Mouse (Mus musculus): ENCODE data around the gene Adamts6. TPM values are rescaled to one million over a fixed set of nuclear protein-coding genes. Genes with fewer than 3 reads are reported as not detected.

Adamts6 gene
- total and polyA plus RNA-seq, 3 experiments = 0.03 to 0.08 TPM; not detected in 1

DNA sequence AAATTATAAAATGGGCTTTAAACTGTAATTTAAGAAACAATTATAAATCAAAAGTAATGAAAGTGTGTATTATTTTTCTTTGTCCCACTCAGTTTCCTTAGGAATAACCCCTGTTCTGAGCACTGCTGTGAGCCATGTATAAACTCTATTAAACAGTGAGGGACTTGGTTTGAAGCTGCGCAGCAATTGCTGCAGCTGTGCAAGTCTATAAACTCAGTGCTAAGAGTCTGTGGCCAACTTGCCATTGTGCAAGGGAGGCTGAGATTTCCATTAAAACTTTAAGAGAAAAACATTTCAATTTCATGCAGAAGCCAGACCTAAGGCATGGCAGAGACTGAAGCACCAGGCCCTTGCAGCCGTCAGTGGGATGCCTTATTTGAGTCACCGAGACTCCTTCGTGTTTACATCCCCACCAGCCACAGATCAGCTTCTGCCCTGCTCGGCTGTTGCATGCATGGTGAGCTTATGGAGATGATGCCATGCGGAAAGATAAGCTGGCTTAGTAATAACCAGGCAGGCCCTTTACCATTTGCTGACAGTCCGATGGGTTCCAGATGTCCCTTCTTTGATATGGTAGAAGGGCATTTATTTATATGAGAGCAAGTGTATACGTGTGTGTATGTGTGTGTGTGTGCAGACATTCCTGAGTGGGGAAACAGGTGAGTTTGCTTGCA, 206.7 kb downstream of the Adamts6 start:
- H3K27me3 ChIP-seq (ENCODE audit: control insufficient read depth in 1 of 2, insufficient read depth in 2 of 2, low read length in 2 of 2) = peaks cover 0 to 1% of the 10 kb centered on the region in 2 experiments; a peak in 2 of 4 replicates
- H3K27ac ChIP-seq (ENCODE audit: control insufficient read depth, low read depth, low read length) = no peak overlapping the region
- H3K79me2 ChIP-seq (ENCODE audit: control insufficient read depth, insufficient read depth, low read length, poor library complexity) = no peaks in the 10 kb centered on the region
- H3K4me3 ChIP-seq (ENCODE audit: control insufficient read depth in 1 of 2, insufficient read depth in 1 of 2, low read depth in 2 of 2, low read length in 2 of 2) = no peak overlapping the region
- no peak for DNase-seq (ENCODE audit: low read depth, low spot score)
- no peaks in the 10 kb centered on the region for H3K4me1 ChIP-seq (ENCODE audit: control insufficient read depth in 1 of 2, insufficient read depth in 2 of 2, low read length in 2 of 2)
- TF ChIP-seq MAZ (IDR thresholded peaks at IDR 0.05; ENCODE audit: low read depth, low read length) (no peak), UBTF (IDR thresholded peaks at IDR 0.05; ENCODE audit: borderline replicate concordance, insufficient read depth, low read depth, low read length) (no peak), POLR2AphosphoS2 (IDR thresholded peaks at IDR 0.05; ENCODE audit: low read length) (no peak), JUND (IDR thresholded peaks at IDR 0.05; ENCODE audit: low read depth, low read length) (no peak), MYC (IDR thresholded peaks at IDR 0.05; ENCODE audit: low read depth, low read length) (no peak), ZC3H11A (IDR thresholded peaks at IDR 0.05; ENCODE audit: low read depth, low read length) (no peak), GABPA (IDR thresholded peaks at IDR 0.05; ENCODE audit: low read depth, low read length) (no peak), BHLHE40 (IDR thresholded peaks at IDR 0.05; ENCODE audit: borderline replicate concordance, low read depth, low read length) (no peak), MEF2A (IDR thresholded peaks at IDR 0.05; ENCODE audit: extremely low read depth, insufficient replicate concordance, low read depth, low read length, poor library complexity, severe bottlenecking) (no peak), ZNF384 (IDR thresholded peaks at IDR 0.05; ENCODE audit: low read depth, low read length) (no peak), HCFC1 (IDR thresholded peaks at IDR 0.05; ENCODE audit: low read depth, low read length) (no peak), ZKSCAN1 (IDR thresholded peaks at IDR 0.05; ENCODE audit: low read depth, low read length) (no peak), MAX (IDR thresholded peaks at IDR 0.05; ENCODE audit: low read length) (no peak)
- H3K9ac ChIP-seq (ENCODE audit: control insufficient read depth, low read depth, low read length, poor library complexity, severe bottlenecking) = no peak overlapping the region
- no peaks in the 10 kb centered on the region for H3K9me3 ChIP-seq (replicated peaks; ENCODE audit: insufficient read depth, low read length)
- H3K36me3 ChIP-seq (ENCODE audit: control insufficient read depth in 1 of 2, insufficient read depth in 2 of 2, low read length in 2 of 2) = no peaks in the 10 kb centered on the region

DNA sequence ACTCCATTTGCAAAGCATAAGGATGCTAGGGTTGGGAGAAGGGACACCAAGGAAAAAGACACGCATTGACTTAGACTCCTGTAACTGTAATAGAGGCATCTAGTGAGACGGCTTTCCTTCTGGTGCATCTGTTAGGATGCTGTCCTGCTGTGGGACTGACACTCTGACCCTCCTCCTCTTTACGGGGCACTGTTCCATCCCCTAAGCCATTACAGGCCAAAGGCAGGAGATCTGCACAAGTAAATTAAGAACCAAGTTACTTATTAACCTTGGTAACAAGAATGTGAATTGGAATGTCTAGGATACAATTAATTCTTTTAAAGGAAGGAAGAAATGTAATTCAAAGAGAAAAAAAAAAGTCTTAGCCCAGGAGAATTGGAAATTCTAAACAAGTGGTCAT, 210.0 kb downstream of the Adamts6 start:
- TF ChIP-seq RAD21 (IDR thresholded peaks at IDR 0.05; ENCODE audit: low read depth, low read length) = no peak
- peaks cover 0 to 1% of the 10 kb centered on the region in 2 experiments; a peak in 2 of 4 replicates for H3K27me3 ChIP-seq (ENCODE audit: control insufficient read depth in 1 of 2, insufficient read depth in 2 of 2, low read length in 2 of 2)

More for the DNA sequence above, 210.0 kb downstream of the Adamts6 start:
- no peaks in the 10 kb centered on the region for H3K9me3 ChIP-seq (replicated peaks; ENCODE audit: insufficient read depth, low read length)
- H3K36me3 ChIP-seq (ENCODE audit: control insufficient read depth in 1 of 2, insufficient read depth in 2 of 2, low read length in 2 of 2) = no peaks in the 10 kb centered on the region
- no peaks in the 10 kb centered on the region for H3K4me1 ChIP-seq (ENCODE audit: control insufficient read depth in 1 of 2, insufficient read depth in 2 of 2, low read length in 2 of 2)
- DNase-seq (ENCODE audit: low read depth, low spot score) = no peak
- H3K79me2 ChIP-seq (ENCODE audit: control insufficient read depth, insufficient read depth, low read length, poor library complexity) = no peaks in the 10 kb centered on the region
- H3K27ac ChIP-seq (ENCODE audit: control insufficient read depth, low read depth, low read length) = no peak overlapping the region
- H3K4me3 ChIP-seq (ENCODE audit: control insufficient read depth in 1 of 2, insufficient read depth in 1 of 2, low read depth in 2 of 2, low read length in 2 of 2) = no peak overlapping the region
- H3K9ac ChIP-seq (ENCODE audit: control insufficient read depth, low read depth, low read length, poor library complexity, severe bottlenecking) = no peak overlapping the region

Data from MEL (cell line).